8 mouse cellular contexts compared by ENCODE assay signal in genomic region chr3:41108306-41108785, GRCm38 (mm10). TPM values are rescaled to one million over a fixed set of nuclear protein-coding genes. Genes with fewer than 3 reads are reported as not detected.
A peak's percentile ranks its signal among the peaks of the same experiment; 100 is the strongest.
DNase-seq lines count a peak whose midpoint lies in the region; ATAC-seq and TF ChIP-seq lines count a peak whose summit lies in the region.
"Had no signal": no experiment of that assay in that cellular context is flagged by ENCODE, and none has a peak within 500 bp of the region (broad histone marks: within the 10 kb centered on the region; RNA-seq: fewer than 3 reads in every experiment).

No protein-coding gene starts in this region.

- H3K4me1 ChIP-seq in hindbrain, embryonic 13.5 days (replicated peaks): peaks cover 6% of the 10 kb centered on the region; the same call in 1 of the 2 replicates
- H3K4me1 ChIP-seq in hindbrain, embryonic 14.5 days (replicated peaks; ENCODE audit: control insufficient read depth, insufficient read depth, low read length): no peaks in the 10 kb centered on the region
- H3K4me1 ChIP-seq: limb, embryonic 12.5 days had no signal

- no peaks in the 10 kb centered on the region for H3K9me3 ChIP-seq in hindbrain, embryonic 13.5 days
- no peaks in the 10 kb centered on the region for H3K9me3 ChIP-seq in hindbrain, embryonic 14.5 days (ENCODE audit: control insufficient read depth, low read length)
- H3K9me3 ChIP-seq: limb, embryonic 12.5 days had no signal

- no peaks in the 10 kb centered on the region for H3K36me3 ChIP-seq in hindbrain, embryonic 13.5 days
- H3K36me3 ChIP-seq in hindbrain, embryonic 14.5 days (replicated peaks; ENCODE audit: control insufficient read depth, insufficient read depth): no peaks in the 10 kb centered on the region
- H3K36me3 ChIP-seq: limb, embryonic 12.5 days had no signal

- H3K9ac ChIP-seq in hindbrain, embryonic 13.5 days: no peak overlapping the region
- H3K9ac ChIP-seq in hindbrain, embryonic 14.5 days: no peak overlapping the region
- H3K9ac ChIP-seq: limb, embryonic 12.5 days had no signal

- H3K4me3 ChIP-seq in hindbrain, embryonic 13.5 days: no peak overlapping the region
- no peak overlapping the region for H3K4me3 ChIP-seq in hindbrain, embryonic 14.5 days (replicated peaks; ENCODE audit: low read length)
- H3K4me3 ChIP-seq: limb, embryonic 12.5 days had no signal

- H3K27ac ChIP-seq in hindbrain, embryonic 13.5 days: no peak overlapping the region
- no peak overlapping the region for H3K27ac ChIP-seq in hindbrain, embryonic 14.5 days
- H3K27ac ChIP-seq: limb, embryonic 12.5 days had no signal

- ATAC-seq in hindbrain, embryonic 13.5 days (ENCODE audit: low FRiP score): no peak
- no peak for ATAC-seq in hindbrain, embryonic 14.5 days (ENCODE audit: low FRiP score)

- WGBS in hindbrain, embryonic 13.5 days: 55% methylated on average over 6 of the region's 6 CpGs
- WGBS in hindbrain, embryonic 14.5 days: 55% methylated on average over 6 of the region's 6 CpGs

- TF ChIP-seq POLR2A in brain, embryonic 14.5 days (IDR thresholded peaks at IDR 0.05; ENCODE audit: borderline replicate concordance, extremely low read depth, insufficient read depth, insufficient read length, poor library complexity, severe bottlenecking): no peak

- DNase-seq in hindbrain, embryonic 14.5 days (ENCODE audit: low spot score): no peak
- DNase-seq in brain, embryonic 14.5 days (ENCODE audit: low read depth): peak; percentile 40
- DNase-seq in induced T-regulatory cell, adult 2 months (ENCODE audit: low read depth): peak; percentile 14
- DNase-seq in lung, postnatal 25 days (ENCODE audit: low spot score): peak; percentile 10
- no peak for DNase-seq in thymus, postnatal 0 days (ENCODE audit: low spot score)
- no peak for DNase-seq in urinary bladder, postnatal 14 days (ENCODE audit: low spot score)

- H3K4me2 ChIP-seq in hindbrain, embryonic 13.5 days: 0 out of 2 replicates have a peak overlapping the region, but pooled peaks have one; percentile 4
- no peak overlapping the region for H3K4me2 ChIP-seq in hindbrain, embryonic 14.5 days (replicated peaks)
- H3K4me2 ChIP-seq: limb, embryonic 12.5 days had no signal

- no peaks in the 10 kb centered on the region for H3K27me3 ChIP-seq in hindbrain, embryonic 13.5 days
- H3K27me3 ChIP-seq in hindbrain, embryonic 14.5 days (ENCODE audit: control insufficient read depth, insufficient read depth, low read length): no peaks in the 10 kb centered on the region
- H3K27me3 ChIP-seq: limb, embryonic 12.5 days had no signal

- TF ChIP-seq CTCF in brain, embryonic 14.5 days (IDR thresholded peaks at IDR 0.05; ENCODE audit: borderline replicate concordance, extremely low read depth, insufficient read depth, insufficient read length): no peak

RNA-seq across cellular contexts. Expression of gene Pgrmc2, which starts 25.5 kb away (rescaled TPM):
- 28.6 and 28.8 TPM in 2 replicates for polyA plus RNA-seq in hindbrain, embryonic 13.5 days (2015; fragmentation: Nextera tagmentation; extraction: Ambion mirVana)
- polyA plus RNA-seq in hindbrain, embryonic 14.5 days (2014; fragmentation: Nextera tagmentation; extraction: Ambion mirVana): 23.2 and 26.1 TPM in 2 replicates
- 25.5 and 29.2 TPM in 2 replicates for polyA plus RNA-seq in brain, embryonic 14.5 days (2012; rRNA removed)
- polyA plus RNA-seq in thymus, postnatal 0 days (2015; fragmentation: Nextera tagmentation; extraction: Ambion mirVana): 21.2 and 23.8 TPM in 2 replicates

Comparison
In these comparisons a context has a peak if more than half of its experiments do, and no peak if none do; other contexts are left out.
1. DNase-seq: peak in brain, embryonic 14.5 days (single experiment), induced T-regulatory cell, adult 2 months (single experiment) and lung, postnatal 25 days (single experiment); none in hindbrain, embryonic 14.5 days (single experiment), thymus, postnatal 0 days (single experiment) and urinary bladder, postnatal 14 days (single experiment).